Mouse (Mus musculus) kidney, postnatal 4 days (tissue): Measurements from ENCODE around the gene Mcoln2.
"Not testable (repeated sequence)": the region's sequence is repeated elsewhere in the genome, so short reads cannot be mapped to it uniquely, and the experiment has no call there.

Source experiments
- DNase-seq, 2 experiments: peaks; one replicate each; pipeline ENCODE4 v3.0.0; 2021; ENCODE audit warnings: mixed read lengths in 2 of 2

Gene Mcoln2

GRCm38 (mm10) chr3:146189933-146190332 is 40.3 kb downstream of the Mcoln2 start:
- peak in 1 of 2 experiments; percentile 26 for DNase-seq

GRCm38 (mm10) chr3:146192507-146192906 is 42.9 kb downstream of the Mcoln2 start:
- DNase-seq = no peak

GRCm38 (mm10) chr3:146195153-146195552 is 45.5 kb downstream of the Mcoln2 start:
- no peak for DNase-seq

GRCm38 (mm10) chr3:146196301-146196700 is 46.7 kb downstream of the Mcoln2 start:
- no peak for DNase-seq

GRCm38 (mm10) chr3:146196780-146197743 is 47.4 kb downstream of the Mcoln2 start:
- no peak for DNase-seq

GRCm38 (mm10) chr3:146197785-146198184 is 48.2 kb downstream of the Mcoln2 start:
- no peak for DNase-seq

GRCm38 (mm10) chr3:146198803-146199481 is 49.3 kb downstream of the Mcoln2 start:
- no peak for DNase-seq

GRCm38 (mm10) chr3:146199486-146199885 is 49.9 kb downstream of the Mcoln2 start:
- no peak for DNase-seq

- no peak for DNase-seq
Observed at GRCm38 (mm10) chr3:146204375-146204774, 54.7 kb downstream of the Mcoln2 start.

GRCm38 (mm10) chr3:146205305-146205704 is 55.7 kb downstream of the Mcoln2 start:
- DNase-seq = no peak

GRCm38 (mm10) chr3:146206635-146207034 is 57.0 kb downstream of the Mcoln2 start:
- DNase-seq = no peak

GRCm38 (mm10) chr3:146207440-146207839 is 57.8 kb downstream of the Mcoln2 start:
- no peak for DNase-seq

GRCm38 (mm10) chr3:146209759-146210158 is 60.1 kb downstream of the Mcoln2 start:
- DNase-seq = not testable (repeated sequence)

GRCm38 (mm10) chr3:146211141-146211747 is 61.6 kb downstream of the Mcoln2 start:
- DNase-seq = no peak

GRCm38 (mm10) chr3:146211964-146212363 is 62.3 kb downstream of the Mcoln2 start:
- DNase-seq = no peak

GRCm38 (mm10) chr3:146213336-146213735 is 63.7 kb downstream of the Mcoln2 start:
- DNase-seq = no peak

- no peak for DNase-seq
Observed at GRCm38 (mm10) chr3:146216561-146216960, 66.9 kb downstream of the Mcoln2 start.

- peak; percentile 83 to 89 for DNase-seq
Observed at GRCm38 (mm10) chr3:146220776-146221486, 71.3 kb downstream of the Mcoln2 start, which contains the start of gene Lpar3. Gene Lpar3 (plus strand): TSS chr3:146220963.

- no peak for DNase-seq
Observed at GRCm38 (mm10) chr3:146224271-146224670, 74.6 kb downstream of the Mcoln2 start.

GRCm38 (mm10) chr3:146225061-146225761 is 75.6 kb downstream of the Mcoln2 start:
- no peak for DNase-seq

GRCm38 (mm10) chr3:146227427-146227826 is 77.8 kb downstream of the Mcoln2 start:
- DNase-seq = no peak
